Mouse (Mus musculus) embryonic fibroblast, embryonic 13.5 days (primary cell): ENCODE measurements around the gene Avpi1.

ENCODE experiments used
- CTCF ChIP-seq: IDR thresholded peaks from 2 replicates; pipeline ENCODE4 v1.5.1; 2011; ENCODE audit warnings: mild to moderate bottlenecking, control low read depth, low read length, moderate library complexity, borderline replicate concordance; ENCODE audit not compliant: insufficient read depth
- POLR2A ChIP-seq: IDR thresholded peaks from 2 replicates; pipeline ENCODE4 v1.6.1; 2011; ENCODE audit warnings: low read depth, mild to moderate bottlenecking, control low read depth, low read length, moderate library complexity

DNA sequence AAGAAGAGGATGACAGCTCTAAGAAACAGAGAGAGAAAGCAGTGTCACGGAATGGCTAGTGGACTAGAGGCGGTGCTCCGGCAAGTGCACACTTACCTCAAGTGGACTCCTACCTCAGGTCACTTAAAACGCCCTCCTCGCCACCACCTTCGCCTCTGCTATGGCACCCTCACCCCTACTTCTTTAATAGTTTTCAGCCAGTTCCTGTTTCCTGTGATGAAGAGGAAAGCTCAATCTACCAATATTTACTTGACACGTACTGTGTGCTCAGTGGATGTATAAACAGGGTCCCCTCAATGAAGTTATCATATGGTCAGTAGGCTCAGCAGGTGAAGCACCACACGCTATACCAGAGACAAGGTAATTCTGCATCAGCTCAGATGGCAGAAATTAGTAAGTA is 50.3 kb downstream of the Avpi1 start:
- no peak for TF ChIP-seq CTCF
- TF ChIP-seq POLR2A: no peak
